Mouse (Mus musculus): Measurements from ENCODE around the gene Kif24. TPM values are rescaled to one million over a fixed set of nuclear protein-coding genes. Genes with fewer than 3 reads are reported as not detected.

Gene Kif24
- polyA plus RNA-seq, 1 experiment from 2014 or later: 2.4 TPM

- H3K9ac ChIP-seq (ENCODE audit: low read depth, low read length): peak overlapping the region; percentile 85
- peak overlapping the region; percentile 97 for H3K27ac ChIP-seq (ENCODE audit: low read depth, low read length)
- H3K27me3 ChIP-seq (replicated peaks; ENCODE audit: control insufficient read depth, insufficient read depth, low read length): no peaks in the 10 kb centered on the region
- H3K9me3 ChIP-seq (ENCODE audit: control insufficient read depth, low read length): no peaks in the 10 kb centered on the region
- ATAC-seq: peak; percentile 86
- H3K4me1 ChIP-seq (ENCODE audit: control insufficient read depth, insufficient read depth, low read depth, low read length): peaks cover 12% of the 10 kb centered on the region
- peak overlapping the region; percentile 79 for H3K4me2 ChIP-seq (ENCODE audit: low read length)
- H3K4me3 ChIP-seq (ENCODE audit: low read length): peak overlapping the region; percentile 76
- H3K36me3 ChIP-seq (ENCODE audit: control insufficient read depth, insufficient read depth, low read length): no peaks in the 10 kb centered on the region
- WGBS: under 1% methylated on average over 28 of the region's 28 CpGs
Measured at GRCm38 (mm10) chr4:41349199-41349591, 115.5 kb downstream of the Kif24 start.

DNA sequence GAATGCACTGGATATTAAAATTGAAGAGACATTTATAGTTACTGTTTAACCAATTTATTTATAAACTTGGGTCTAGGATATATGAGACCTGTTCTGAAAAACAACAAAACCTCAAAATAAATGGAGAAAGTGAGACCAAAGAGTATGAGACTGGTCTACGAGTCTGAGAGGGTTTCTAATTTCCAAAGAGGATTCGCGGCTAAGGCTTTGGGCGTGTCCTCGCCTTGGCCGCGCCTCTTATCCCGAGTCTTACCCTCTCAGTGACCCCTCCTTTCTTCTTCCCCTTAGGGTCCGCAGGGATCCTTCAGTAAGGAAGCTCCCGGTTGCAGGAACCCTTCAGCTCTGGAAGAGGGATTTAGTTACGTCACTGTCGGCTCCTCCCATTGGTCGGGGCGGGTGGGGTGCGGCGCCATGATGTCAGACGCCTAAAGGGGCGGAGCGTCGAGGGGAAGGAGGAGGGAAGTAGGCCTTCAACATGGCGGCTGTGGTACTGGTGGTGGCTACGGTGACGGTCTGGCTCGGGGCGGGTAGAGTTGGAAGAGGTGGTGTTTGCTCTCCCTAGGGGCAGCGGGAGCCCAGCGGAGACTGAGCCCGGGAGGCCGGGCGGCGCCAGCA is 116.0 kb downstream of the Kif24 start, which contains the start of gene Ubap1:
Gene Ubap1, plus strand, starts transcription at position 413 of the 615 bp plus-strand sequence.
- Histone ChIP-seq H3K27ac (ENCODE audit: low read depth, low read length) (peak within 1 kb of the TSS; percentile 97), H3K36me3 (ENCODE audit: control insufficient read depth, insufficient read depth, low read length) (no peaks in the 10 kb centered on the region), H3K4me1 (ENCODE audit: control insufficient read depth, insufficient read depth, low read depth, low read length) (peaks cover 12% of the 10 kb centered on the region), H3K9me3 (ENCODE audit: control insufficient read depth, low read length) (no peaks in the 10 kb centered on the region), H3K9ac (ENCODE audit: low read depth, low read length) (peak within 1 kb of the TSS; percentile 85), H3K4me2 (ENCODE audit: low read length) (peak within 1 kb of the TSS; percentile 79), H3K27me3 (replicated peaks; ENCODE audit: control insufficient read depth, insufficient read depth, low read length) (no peaks in the 10 kb centered on the region), H3K4me3 (ENCODE audit: low read length) (peak within 1 kb of the TSS; percentile 76)
- WGBS: under 1% methylated on average over 31 of the region's 31 CpGs
- ATAC-seq: peak; percentile 97

GRCm38 (mm10) chr4:41347839-41348238 is 116.8 kb downstream of the Kif24 start:
- Histone ChIP-seq H3K36me3 (ENCODE audit: control insufficient read depth, insufficient read depth, low read length) (no peaks in the 10 kb centered on the region), H3K4me2 (ENCODE audit: low read length) (peak overlapping the region; percentile 55), H3K4me3 (ENCODE audit: low read length) (peak overlapping the region; percentile 76), H3K9ac (ENCODE audit: low read depth, low read length) (peak overlapping the region; percentile 27; the same call in 1 of the 2 replicates), H3K27ac (ENCODE audit: low read depth, low read length) (0 out of 2 replicates have a peak overlapping the region, but pooled peaks have one; percentile 44), H3K4me1 (ENCODE audit: control insufficient read depth, insufficient read depth, low read depth, low read length) (peaks cover 12% of the 10 kb centered on the region), H3K9me3 (ENCODE audit: control insufficient read depth, low read length) (no peaks in the 10 kb centered on the region), H3K27me3 (replicated peaks; ENCODE audit: control insufficient read depth, insufficient read depth, low read length) (no peaks in the 10 kb centered on the region)
- WGBS: 49% methylated on average over 5 of the region's 5 CpGs
- no peak for ATAC-seq

DNA sequence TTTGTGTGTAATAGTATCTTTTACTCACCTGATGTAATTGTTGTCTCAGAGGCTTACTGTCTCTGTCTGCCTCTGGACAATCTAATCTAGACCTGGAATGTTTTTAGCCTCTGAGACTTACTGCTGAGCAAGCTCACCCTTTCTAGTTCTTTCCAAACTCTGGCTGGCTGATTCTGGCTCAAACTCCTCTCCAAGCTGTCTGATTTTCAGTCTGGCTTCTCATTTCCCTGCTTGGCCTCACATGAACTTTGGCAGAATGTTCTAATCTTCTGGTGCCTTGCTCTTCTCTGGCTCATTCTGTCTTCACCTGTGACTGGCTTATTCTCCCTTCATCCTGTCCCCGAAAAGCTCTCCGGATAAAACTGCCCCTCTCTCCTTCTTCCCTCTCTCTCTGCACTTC is 118.7 kb downstream of the Kif24 start:
- Histone ChIP-seq H3K4me3 (ENCODE audit: low read length) (no peak overlapping the region), H3K4me2 (ENCODE audit: low read length) (no peak overlapping the region), H3K4me1 (ENCODE audit: control insufficient read depth, insufficient read depth, low read depth, low read length) (peaks cover 12% of the 10 kb centered on the region), H3K9ac (ENCODE audit: low read depth, low read length) (no peak overlapping the region), H3K27ac (ENCODE audit: low read depth, low read length) (no peak overlapping the region), H3K36me3 (ENCODE audit: control insufficient read depth, insufficient read depth, low read length) (no peaks in the 10 kb centered on the region), H3K27me3 (replicated peaks; ENCODE audit: control insufficient read depth, insufficient read depth, low read length) (no peaks in the 10 kb centered on the region), H3K9me3 (ENCODE audit: control insufficient read depth, low read length) (no peaks in the 10 kb centered on the region)
- ATAC-seq: no peak
- 77% methylated on average over 2 of the region's 2 CpGs for WGBS

- 84% methylated on average over 11 of the region's 11 CpGs for WGBS
- ATAC-seq: no peak
Measured at GRCm38 (mm10) chr4:41340912-41341550, 123.7 kb downstream of the Kif24 start.

More at GRCm38 (mm10) chr4:41340912-41341550, 123.7 kb downstream of the Kif24 start:
- Histone ChIP-seq H3K27ac (ENCODE audit: low read depth, low read length) (no peak overlapping the region), H3K4me3 (ENCODE audit: low read length) (no peak overlapping the region), H3K9me3 (ENCODE audit: control insufficient read depth, low read length) (no peaks in the 10 kb centered on the region), H3K9ac (ENCODE audit: low read depth, low read length) (no peak overlapping the region), H3K27me3 (replicated peaks; ENCODE audit: control insufficient read depth, insufficient read depth, low read length) (no peaks in the 10 kb centered on the region), H3K4me2 (ENCODE audit: low read length) (no peak overlapping the region), H3K36me3 (ENCODE audit: control insufficient read depth, insufficient read depth, low read length) (no peaks in the 10 kb centered on the region), H3K4me1 (ENCODE audit: control insufficient read depth, insufficient read depth, low read depth, low read length) (no peaks in the 10 kb centered on the region)

Other genes with a start within 250 kb of the Kif24 start
- 50.1 and 60.2 TPM in 2 replicates for gene Ubap2, start 189.7 kb downstream of the Kif24 start, polyA plus RNA-seq (2015; fragmentation: Nextera tagmentation; extraction: Ambion mirVana)
- 75.5 and 81.4 TPM in 2 replicates for gene Dcaf12, start 150.0 kb downstream of the Kif24 start, polyA plus RNA-seq (2015; fragmentation: Nextera tagmentation; extraction: Ambion mirVana)
- gene Ubap1, start 115.9 kb downstream of the Kif24 start, polyA plus RNA-seq (2015; fragmentation: Nextera tagmentation; extraction: Ambion mirVana): 64.3 and 69.4 TPM in 2 replicates
- gene Nudt2, start 264 bp upstream of the Kif24 start, polyA plus RNA-seq (2015; fragmentation: Nextera tagmentation; extraction: Ambion mirVana): 74.1 and 76.8 TPM in 2 replicates
- 18.4 and 19.5 TPM in 2 replicates for gene AI464131, start 38.2 kb upstream of the Kif24 start, polyA plus RNA-seq (2015; fragmentation: Nextera tagmentation; extraction: Ambion mirVana)
- 17.9 and 21.7 TPM in 2 replicates for gene 1110017D15Rik, start 52.4 kb upstream of the Kif24 start, polyA plus RNA-seq (2015; fragmentation: Nextera tagmentation; extraction: Ambion mirVana)
- gene Fam219a, start 104.7 kb upstream of the Kif24 start, polyA plus RNA-seq (2015; fragmentation: Nextera tagmentation; extraction: Ambion mirVana): 14.2 and 14.8 TPM in 2 replicates
- 2.4 and 3.3 TPM in 2 replicates for gene Dnaic1, start 104.9 kb upstream of the Kif24 start, polyA plus RNA-seq (2015; fragmentation: Nextera tagmentation; extraction: Ambion mirVana)
- 115 and 117 TPM in 2 replicates for gene Enho, start 175.4 kb upstream of the Kif24 start, polyA plus RNA-seq (2015; fragmentation: Nextera tagmentation; extraction: Ambion mirVana)
- 22.5 and 29.5 TPM in 2 replicates for gene Cntfr, start 232.2 kb upstream of the Kif24 start, polyA plus RNA-seq (2015; fragmentation: Nextera tagmentation; extraction: Ambion mirVana)
- gene Il11ra1, start 235.1 kb upstream of the Kif24 start, polyA plus RNA-seq (2015; fragmentation: Nextera tagmentation; extraction: Ambion mirVana): 46.4 and 46.6 TPM in 2 replicates
- gene Rpp25l, start 248.6 kb upstream of the Kif24 start, polyA plus RNA-seq (2015; fragmentation: Nextera tagmentation; extraction: Ambion mirVana): 63.6 and 65.2 TPM in 2 replicates